8 mouse cellular contexts compared by ENCODE assay signal in the genomic region with DNA sequence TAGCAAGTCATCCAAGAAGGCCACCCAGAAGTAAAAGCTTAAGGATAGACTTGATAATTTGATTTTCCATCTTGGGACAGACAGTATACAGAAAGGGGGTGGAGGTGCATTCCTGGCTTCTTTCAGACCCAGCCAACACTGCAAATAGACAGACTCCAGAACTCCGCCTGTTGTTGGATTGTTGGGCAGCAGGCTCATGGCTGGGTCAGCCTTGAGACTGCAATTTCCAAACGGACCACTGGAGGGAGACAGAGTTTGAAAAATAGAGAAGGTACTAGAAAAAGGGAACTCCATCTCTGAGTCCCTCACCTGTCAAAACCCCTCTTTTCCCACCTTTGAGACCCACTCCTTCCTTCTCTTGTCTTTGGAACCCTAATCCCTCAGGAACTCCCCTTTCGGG. TPM values are rescaled to one million over a fixed set of nuclear protein-coding genes. Genes with fewer than 3 reads are reported as not detected.
DNase-seq lines count a peak whose midpoint lies in the region; ATAC-seq and TF ChIP-seq lines count a peak whose summit lies in the region.

No protein-coding gene starts in this region.

- H3K27me3 ChIP-seq in heart, adult 2 months (ENCODE audit: control insufficient read depth, insufficient read depth, low read length), result no peaks in the 10 kb centered on the region
- no peaks in the 10 kb centered on the region for H3K27me3 ChIP-seq in forebrain, postnatal 0 days (ENCODE audit: insufficient read depth, low read length)

- ATAC-seq in forebrain, postnatal 0 days, result peak; percentile 40; the same call in 1 of the 2 replicates

- H3K4me3 ChIP-seq in heart, adult 2 months, result no peak overlapping the region
- no peak overlapping the region for H3K4me3 ChIP-seq in bone marrow macrophage, adult 2 months (ENCODE audit: insufficient read depth, low read length)
- H3K4me3 ChIP-seq in forebrain, postnatal 0 days (ENCODE audit: low read depth, low read length), result no peak overlapping the region
- no peak overlapping the region for H3K4me3 ChIP-seq in layer of hippocampus, adult 2 months

- H3K9ac ChIP-seq in heart, adult 2 months (ENCODE audit: low read depth, low read length), result no peak overlapping the region
- no peak overlapping the region for H3K9ac ChIP-seq in forebrain, postnatal 0 days

- TF ChIP-seq POLR2A in heart, adult 2 months (IDR thresholded peaks at IDR 0.05; ENCODE audit: insufficient read depth, low read depth, low read length), result no peak
- no peak for TF ChIP-seq POLR2A in bone marrow macrophage, adult 2 months (IDR thresholded peaks at IDR 0.05; ENCODE audit: borderline replicate concordance, low read depth, low read length)

- intact Hi-C loops in heart, adult 2 months (cut with DNase I), result loop anchor here (1.0 to 10.0 kb wide), 6 partner anchors 195 to 1352 kb away; no protein-coding TSS in a partner anchor
- intact Hi-C loops in heart, postnatal 25 days (cut with DNase I), result loop anchor here (1.0 to 10.0 kb wide), 4 partner anchors 305 to 1351 kb away; no protein-coding TSS in a partner anchor

- 28% methylated on average over 3 of the region's 3 CpGs for WGBS in heart, adult 2 months
- WGBS in forebrain, postnatal 0 days, result 39% methylated on average over 3 of the region's 3 CpGs

- no peak for TF ChIP-seq EP300 in heart, adult 2 months (IDR thresholded peaks at IDR 0.05; ENCODE audit: insufficient read depth, low read depth, low read length)

- no peaks in the 10 kb centered on the region for H3K9me3 ChIP-seq in forebrain, postnatal 0 days (ENCODE audit: low read length)

- DNase-seq in heart, adult 2 months, result peak; percentile 30 to 75
- no peak for DNase-seq in heart, postnatal 25 days (ENCODE audit: low spot score)
- DNase-seq in CD4-positive helper T cell, adult 2 months (ENCODE audit: low read depth, low spot score), result peak; percentile 33
- DNase-seq in forebrain, postnatal 0 days, result peak; percentile 82
- peak; percentile 44 to 76 for DNase-seq in layer of hippocampus, adult 2 months (ENCODE audit: low spot score in 2 of 2)
- peak; percentile 64 for DNase-seq in mesoderm, embryonic 11.5 days (ENCODE audit: low read depth, low spot score)
- peak; percentile 33 to 79 for DNase-seq in spleen, postnatal 4 days (ENCODE audit: low spot score in 2 of 2)

- no peak overlapping the region for H3K27ac ChIP-seq in heart, adult 2 months
- no peak overlapping the region for H3K27ac ChIP-seq in bone marrow macrophage, adult 2 months (ENCODE audit: insufficient read depth, low read depth, low read length)
- no peak overlapping the region for H3K27ac ChIP-seq in forebrain, postnatal 0 days (ENCODE audit: low read depth, low read length)
- H3K27ac ChIP-seq in layer of hippocampus, adult 2 months, result no peak overlapping the region

- no peak overlapping the region for H3K4me2 ChIP-seq in forebrain, postnatal 0 days (ENCODE audit: low read depth)

- H3K79me2 ChIP-seq in heart, adult 2 months (replicated peaks; ENCODE audit: control insufficient read depth, insufficient read depth, low read length), result no peaks in the 10 kb centered on the region

- no peaks in the 10 kb centered on the region; the same call in 1 of the 2 replicates for H3K4me1 ChIP-seq in heart, adult 2 months (ENCODE audit: control insufficient read depth, insufficient read depth, low read length)
- no peaks in the 10 kb centered on the region for H3K4me1 ChIP-seq in bone marrow macrophage, adult 2 months (ENCODE audit: control insufficient read depth, insufficient read depth, low read length)
- no peaks in the 10 kb centered on the region for H3K4me1 ChIP-seq in forebrain, postnatal 0 days (ENCODE audit: insufficient read depth)

- TF ChIP-seq CTCF in heart, adult 2 months (IDR thresholded peaks at IDR 0.05), result peak; percentile 96
- TF ChIP-seq CTCF in bone marrow macrophage, adult 2 months (IDR thresholded peaks at IDR 0.05; ENCODE audit: low read depth, low read length), result peak; percentile 42
- TF ChIP-seq CTCF in forebrain, postnatal 0 days (IDR thresholded peaks at IDR 0.05; ENCODE audit: low read depth), result peak; percentile 84
- peak; percentile 91 for TF ChIP-seq CTCF in layer of hippocampus, adult 2 months (conservative IDR thresholded peaks at IDR 0.05)

- no peaks in the 10 kb centered on the region for H3K36me3 ChIP-seq in heart, adult 2 months (ENCODE audit: control insufficient read depth, insufficient read depth, low read length)
- H3K36me3 ChIP-seq in forebrain, postnatal 0 days (ENCODE audit: insufficient read depth), result no peaks in the 10 kb centered on the region

RNA-seq across cellular contexts. Expression of gene Efnb1, which starts 5.9 kb away (rescaled TPM):
- 10 to 100 TPM; 20.4 to 21.2 TPM for total RNA-seq in heart, adult 2 months (2021)
- polyA plus RNA-seq in heart, adult 2 months (2012; rRNA removed), result 16.0 and 20.6 TPM in 2 replicates
- total RNA-seq in heart, postnatal 25 days (2021), result 10 to 100 TPM; 19.8 to 22.4 TPM
- polyA plus RNA-seq in bone marrow macrophage, adult 2 months (2012; ENCODE audit: insufficient read depth, insufficient read length, missing spikeins), result 1.9 and 2.7 TPM in 2 replicates
- total RNA-seq in forebrain, postnatal 0 days (2014; rRNA removed), result 36.5 and 48.9 TPM in 2 replicates
- 26.6 and 29.6 TPM in 2 replicates for polyA plus RNA-seq in forebrain, postnatal 0 days (2015; fragmentation: Nextera tagmentation; extraction: Ambion mirVana)
- total RNA-seq in layer of hippocampus, adult 2 months (2021), result 10 to 100 TPM; 11.8 to 17.5 TPM

Comparison
In these comparisons a context has a peak if more than half of its experiments do, and no peak if none do; other contexts are left out.
1. CTCF ChIP-seq: peak in every context shown above with its lines; median percentile 96 in heart, adult 2 months; 91 in layer of hippocampus, adult 2 months; 84 in forebrain, postnatal 0 days; 42 in bone marrow macrophage, adult 2 months.